Mouse (Mus musculus): ENCODE results near the gene Vasp. TPM values are rescaled to one million over a fixed set of nuclear protein-coding genes. Genes with fewer than 3 reads are reported as not detected.

Gene Vasp
- 54.6 and 57.6 TPM in 2 replicates for polyA plus RNA-seq (2014; fragmentation: Nextera tagmentation; extraction: Ambion mirVana)

- H3K4me3 ChIP-seq (ENCODE audit: low read depth, low read length), result peak within 1 kb of the TSS; percentile 98
- no peaks in the 10 kb centered on the region for H3K36me3 ChIP-seq (ENCODE audit: control insufficient read depth, insufficient read depth, low read length)
- peak within 1 kb of the TSS; percentile 58 for H3K27ac ChIP-seq (ENCODE audit: low read depth, low read length)
- no peaks in the 10 kb centered on the region for H3K27me3 ChIP-seq (ENCODE audit: control insufficient read depth, insufficient read depth, low read length)
- WGBS, result under 1% methylated on average over 62 of the region's 62 CpGs
- ATAC-seq (ENCODE audit: insufficient read depth, low FRiP score, low TSS enrichment), result peak; percentile 48
- peaks cover 17% of the 10 kb centered on the region for H3K4me1 ChIP-seq (ENCODE audit: control insufficient read depth, insufficient read depth, low read length)
- peak within 1 kb of the TSS; percentile 82 for H3K9ac ChIP-seq (ENCODE audit: low read length)
- DNase-seq (ENCODE audit: low spot score), result peak; percentile 84
- H3K9me3 ChIP-seq (ENCODE audit: control insufficient read depth, low read length), result no peaks in the 10 kb centered on the region
- peak within 1 kb of the TSS; percentile 85 for H3K4me2 ChIP-seq (ENCODE audit: low read depth)
Observed at GRCm38 (mm10) chr7:19271238-19272172, at the start of gene Vasp. Gene Vasp, minus strand, starts transcription at chr7:19271817.

GRCm38 (mm10) chr7:19320637-19321036 is 49.0 kb upstream of the Vasp start:
- WGBS, result 46% methylated on average over 7 of the region's 7 CpGs
- DNase-seq (ENCODE audit: low spot score), result no peak
- H3K27me3 ChIP-seq (ENCODE audit: control insufficient read depth, insufficient read depth, low read length), result no peaks in the 10 kb centered on the region
- no peak overlapping the region for H3K27ac ChIP-seq (ENCODE audit: low read depth, low read length)
- no peaks in the 10 kb centered on the region for H3K36me3 ChIP-seq (ENCODE audit: control insufficient read depth, insufficient read depth, low read length)
- H3K4me1 ChIP-seq (ENCODE audit: control insufficient read depth, insufficient read depth, low read length), result peaks cover 9% of the 10 kb centered on the region; the same call in 1 of the 2 replicates
- no peak overlapping the region for H3K9ac ChIP-seq (ENCODE audit: low read length)
- no peaks in the 10 kb centered on the region for H3K9me3 ChIP-seq (ENCODE audit: control insufficient read depth, low read length)
- H3K4me2 ChIP-seq (ENCODE audit: low read depth), result peak overlapping the region; percentile 77; the same call in 1 of the 2 replicates
- no peak overlapping the region for H3K4me3 ChIP-seq (ENCODE audit: low read depth, low read length)
- no peak for ATAC-seq (ENCODE audit: insufficient read depth, low FRiP score, low TSS enrichment)

GRCm38 (mm10) chr7:19319906-19320305 is 48.3 kb upstream of the Vasp start:
- peak overlapping the region; percentile 77 for H3K4me2 ChIP-seq (ENCODE audit: low read depth)
- DNase-seq (ENCODE audit: low spot score), result peak; percentile 99
- no peaks in the 10 kb centered on the region for H3K9me3 ChIP-seq (ENCODE audit: control insufficient read depth, low read length)
- 0% methylated on average over 41 of the region's 41 CpGs for WGBS
- no peaks in the 10 kb centered on the region for H3K36me3 ChIP-seq (ENCODE audit: control insufficient read depth, insufficient read depth, low read length)
- no peak overlapping the region for H3K27ac ChIP-seq (ENCODE audit: low read depth, low read length)
- ATAC-seq (ENCODE audit: insufficient read depth, low FRiP score, low TSS enrichment), result peak; percentile 92
- peak overlapping the region; percentile 40 for H3K9ac ChIP-seq (ENCODE audit: low read length)
- H3K4me3 ChIP-seq (ENCODE audit: low read depth, low read length), result peak overlapping the region; percentile 37
- no peaks in the 10 kb centered on the region for H3K27me3 ChIP-seq (ENCODE audit: control insufficient read depth, insufficient read depth, low read length)
- peaks cover 9% of the 10 kb centered on the region; the same call in 1 of the 2 replicates for H3K4me1 ChIP-seq (ENCODE audit: control insufficient read depth, insufficient read depth, low read length)

- Histone ChIP-seq H3K4me1 (ENCODE audit: control insufficient read depth, insufficient read depth, low read length) (peaks cover 9% of the 10 kb centered on the region; the same call in 1 of the 2 replicates), H3K4me2 (ENCODE audit: low read depth) (peak overlapping the region; percentile 77), H3K27ac (ENCODE audit: low read depth, low read length) (no peak overlapping the region), H3K4me3 (ENCODE audit: low read depth, low read length) (peak overlapping the region; percentile 37), H3K36me3 (ENCODE audit: control insufficient read depth, insufficient read depth, low read length) (no peaks in the 10 kb centered on the region), H3K9ac (ENCODE audit: low read length) (peak overlapping the region; percentile 40), H3K27me3 (ENCODE audit: control insufficient read depth, insufficient read depth, low read length) (no peaks in the 10 kb centered on the region), H3K9me3 (ENCODE audit: control insufficient read depth, low read length) (no peaks in the 10 kb centered on the region)
- WGBS, result 19% methylated on average over 9 of the region's 9 CpGs
- DNase-seq (ENCODE audit: low spot score) (no peak), ATAC-seq (ENCODE audit: insufficient read depth, low FRiP score, low TSS enrichment) (peak; percentile 68)
Observed at GRCm38 (mm10) chr7:19319458-19319857, 47.8 kb upstream of the Vasp start.

- ATAC-seq (ENCODE audit: insufficient read depth, low FRiP score, low TSS enrichment), result no peak
- Histone ChIP-seq H3K4me3 (ENCODE audit: low read depth, low read length) (no peak overlapping the region), H3K4me1 (ENCODE audit: control insufficient read depth, insufficient read depth, low read length) (peaks cover 9% of the 10 kb centered on the region; the same call in 1 of the 2 replicates), H3K9me3 (ENCODE audit: control insufficient read depth, low read length) (no peaks in the 10 kb centered on the region), H3K27me3 (ENCODE audit: control insufficient read depth, insufficient read depth, low read length) (no peaks in the 10 kb centered on the region), H3K27ac (ENCODE audit: low read depth, low read length) (no peak overlapping the region), H3K36me3 (ENCODE audit: control insufficient read depth, insufficient read depth, low read length) (no peaks in the 10 kb centered on the region), H3K9ac (ENCODE audit: low read length) (no peak overlapping the region), H3K4me2 (ENCODE audit: low read depth) (no peak overlapping the region)
- DNase-seq (ENCODE audit: low spot score), result no peak
- 78% methylated on average over 7 of the region's 7 CpGs for WGBS
Observed at GRCm38 (mm10) chr7:19318676-19319075, 47.1 kb upstream of the Vasp start.

GRCm38 (mm10) chr7:19318201-19318600 is 46.6 kb upstream of the Vasp start:
- H3K4me3 ChIP-seq (ENCODE audit: low read depth, low read length), result no peak overlapping the region
- 67% methylated on average over 2 of the region's 2 CpGs for WGBS
- DNase-seq (ENCODE audit: low spot score) (no peak), ATAC-seq (ENCODE audit: insufficient read depth, low FRiP score, low TSS enrichment) (no peak)
- no peaks in the 10 kb centered on the region for H3K27me3 ChIP-seq (ENCODE audit: control insufficient read depth, insufficient read depth, low read length)
- H3K4me2 ChIP-seq (ENCODE audit: low read depth), result no peak overlapping the region
- H3K9ac ChIP-seq (ENCODE audit: low read length), result no peak overlapping the region
- H3K4me1 ChIP-seq (ENCODE audit: control insufficient read depth, insufficient read depth, low read length), result peaks cover 9% of the 10 kb centered on the region; the same call in 1 of the 2 replicates
- no peaks in the 10 kb centered on the region for H3K36me3 ChIP-seq (ENCODE audit: control insufficient read depth, insufficient read depth, low read length)
- H3K9me3 ChIP-seq (ENCODE audit: control insufficient read depth, low read length), result no peaks in the 10 kb centered on the region
- H3K27ac ChIP-seq (ENCODE audit: low read depth, low read length), result no peak overlapping the region

- H3K36me3 ChIP-seq (ENCODE audit: control insufficient read depth, insufficient read depth, low read length), result no peaks in the 10 kb centered on the region
- peaks cover 9% of the 10 kb centered on the region; the same call in 1 of the 2 replicates for H3K4me1 ChIP-seq (ENCODE audit: control insufficient read depth, insufficient read depth, low read length)
- ATAC-seq (ENCODE audit: insufficient read depth, low FRiP score, low TSS enrichment) (no peak), DNase-seq (ENCODE audit: low spot score) (no peak)
- WGBS, result 51% methylated on average over 14 of the region's 14 CpGs
- H3K9me3 ChIP-seq (ENCODE audit: control insufficient read depth, low read length), result no peaks in the 10 kb centered on the region
- H3K27me3 ChIP-seq (ENCODE audit: control insufficient read depth, insufficient read depth, low read length), result no peaks in the 10 kb centered on the region
- H3K27ac ChIP-seq (ENCODE audit: low read depth, low read length), result no peak overlapping the region
- no peak overlapping the region for H3K4me2 ChIP-seq (ENCODE audit: low read depth)
- no peak overlapping the region for H3K9ac ChIP-seq (ENCODE audit: low read length)
- no peak overlapping the region for H3K4me3 ChIP-seq (ENCODE audit: low read depth, low read length)
Observed at GRCm38 (mm10) chr7:19316451-19317161, 45.0 kb upstream of the Vasp start.

GRCm38 (mm10) chr7:19314033-19314432 is 42.4 kb upstream of the Vasp start:
- Histone ChIP-seq H3K4me2 (ENCODE audit: low read depth) (no peak overlapping the region), H3K27ac (ENCODE audit: low read depth, low read length) (no peak overlapping the region), H3K27me3 (ENCODE audit: control insufficient read depth, insufficient read depth, low read length) (0 out of 2 replicates have a peak, but pooled peaks cover 2% of the 10 kb centered on the region), H3K4me3 (ENCODE audit: low read depth, low read length) (no peak overlapping the region), H3K36me3 (ENCODE audit: control insufficient read depth, insufficient read depth, low read length) (no peaks in the 10 kb centered on the region), H3K9ac (ENCODE audit: low read length) (no peak overlapping the region), H3K4me1 (ENCODE audit: control insufficient read depth, insufficient read depth, low read length) (peaks cover 6% of the 10 kb centered on the region), H3K9me3 (ENCODE audit: control insufficient read depth, low read length) (no peaks in the 10 kb centered on the region)
- 49% methylated on average over 5 of the region's 5 CpGs for WGBS
- DNase-seq (ENCODE audit: low spot score) (no peak), ATAC-seq (ENCODE audit: insufficient read depth, low FRiP score, low TSS enrichment) (no peak)
